Mouse (Mus musculus): ENCODE results near the gene Taok3. TPM values are rescaled to one million over a fixed set of nuclear protein-coding genes. Genes with fewer than 3 reads are reported as not detected.

Taok3 gene
- polyA plus RNA-seq, 1 experiment, result 40.6 TPM

- TF ChIP-seq POLR2A (IDR thresholded peaks at IDR 0.05; ENCODE audit: extremely low read depth, insufficient read depth, low read length), result no peak
- TF ChIP-seq CTCF (IDR thresholded peaks at IDR 0.05; ENCODE audit: extremely low read depth, insufficient read depth, low read length), result no peak
- no peaks in the 10 kb centered on the region; the same call in 1 of the 2 replicates for H3K4me1 ChIP-seq (ENCODE audit: control insufficient read depth, insufficient read depth, low read length)
- no peak overlapping the region for H3K27ac ChIP-seq (ENCODE audit: insufficient read depth, low read length)
- no peak overlapping the region for H3K4me3 ChIP-seq (ENCODE audit: insufficient read depth, low read length)
Measured at GRCm38 (mm10) chr5:117123840-117124239, 3.9 kb downstream of the Taok3 start.

GRCm38 (mm10) chr5:117125482-117126346 lies 5.8 kb downstream of the Taok3 start:
- Histone ChIP-seq H3K4me1 (ENCODE audit: control insufficient read depth, insufficient read depth, low read length) (peaks cover 3% of the 10 kb centered on the region), H3K4me3 (ENCODE audit: insufficient read depth, low read length) (no peak overlapping the region), H3K27ac (ENCODE audit: insufficient read depth, low read length) (no peak overlapping the region)
- TF ChIP-seq POLR2A (IDR thresholded peaks at IDR 0.05; ENCODE audit: extremely low read depth, insufficient read depth, low read length) (no peak), CTCF (IDR thresholded peaks at IDR 0.05; ENCODE audit: extremely low read depth, insufficient read depth, low read length) (no peak)

- Histone ChIP-seq H3K27ac (ENCODE audit: insufficient read depth, low read length) (no peak overlapping the region), H3K4me3 (ENCODE audit: insufficient read depth, low read length) (no peak overlapping the region), H3K4me1 (ENCODE audit: control insufficient read depth, insufficient read depth, low read length) (peaks cover 3% of the 10 kb centered on the region; the same call in 1 of the 2 replicates)
- TF ChIP-seq POLR2A (IDR thresholded peaks at IDR 0.05; ENCODE audit: extremely low read depth, insufficient read depth, low read length) (no peak), CTCF (IDR thresholded peaks at IDR 0.05; ENCODE audit: extremely low read depth, insufficient read depth, low read length) (no peak)
Measured at GRCm38 (mm10) chr5:117127051-117127450, 7.1 kb downstream of the Taok3 start.

- TF ChIP-seq CTCF (IDR thresholded peaks at IDR 0.05; ENCODE audit: extremely low read depth, insufficient read depth, low read length) (no peak), POLR2A (IDR thresholded peaks at IDR 0.05; ENCODE audit: extremely low read depth, insufficient read depth, low read length) (no peak)
- Histone ChIP-seq H3K4me1 (ENCODE audit: control insufficient read depth, insufficient read depth, low read length) (peaks cover 3% of the 10 kb centered on the region; the same call in 1 of the 2 replicates), H3K4me3 (ENCODE audit: insufficient read depth, low read length) (no peak overlapping the region), H3K27ac (ENCODE audit: insufficient read depth, low read length) (no peak overlapping the region)
Measured at GRCm38 (mm10) chr5:117130726-117131125, 10.8 kb downstream of the Taok3 start.

GRCm38 (mm10) chr5:117133446-117134065 lies 13.6 kb downstream of the Taok3 start:
- Histone ChIP-seq H3K4me1 (ENCODE audit: control insufficient read depth, insufficient read depth, low read length) (peaks cover 3% of the 10 kb centered on the region), H3K27ac (ENCODE audit: insufficient read depth, low read length) (no peak overlapping the region), H3K4me3 (ENCODE audit: insufficient read depth, low read length) (no peak overlapping the region)
- TF ChIP-seq POLR2A (IDR thresholded peaks at IDR 0.05; ENCODE audit: extremely low read depth, insufficient read depth, low read length) (no peak), CTCF (IDR thresholded peaks at IDR 0.05; ENCODE audit: extremely low read depth, insufficient read depth, low read length) (no peak)

- peaks cover 3% of the 10 kb centered on the region for H3K4me1 ChIP-seq (ENCODE audit: control insufficient read depth, insufficient read depth, low read length)
- H3K4me3 ChIP-seq (ENCODE audit: insufficient read depth, low read length), result no peak overlapping the region
- TF ChIP-seq POLR2A (IDR thresholded peaks at IDR 0.05; ENCODE audit: extremely low read depth, insufficient read depth, low read length), result no peak
- TF ChIP-seq CTCF (IDR thresholded peaks at IDR 0.05; ENCODE audit: extremely low read depth, insufficient read depth, low read length), result no peak
- H3K27ac ChIP-seq (ENCODE audit: insufficient read depth, low read length), result no peak overlapping the region
Measured at GRCm38 (mm10) chr5:117134066-117134888, 14.3 kb downstream of the Taok3 start.

- Histone ChIP-seq H3K4me1 (ENCODE audit: control insufficient read depth, insufficient read depth, low read length) (peaks cover 3% of the 10 kb centered on the region), H3K27ac (ENCODE audit: insufficient read depth, low read length) (no peak overlapping the region), H3K4me3 (ENCODE audit: insufficient read depth, low read length) (no peak overlapping the region)
- no peak for TF ChIP-seq CTCF (IDR thresholded peaks at IDR 0.05; ENCODE audit: extremely low read depth, insufficient read depth, low read length)
- no peak for TF ChIP-seq POLR2A (IDR thresholded peaks at IDR 0.05; ENCODE audit: extremely low read depth, insufficient read depth, low read length)
Measured at GRCm38 (mm10) chr5:117134889-117135456, 15.0 kb downstream of the Taok3 start.

GRCm38 (mm10) chr5:117135869-117136268 lies 15.9 kb downstream of the Taok3 start:
- no peak for TF ChIP-seq POLR2A (IDR thresholded peaks at IDR 0.05; ENCODE audit: extremely low read depth, insufficient read depth, low read length)
- TF ChIP-seq CTCF (IDR thresholded peaks at IDR 0.05; ENCODE audit: extremely low read depth, insufficient read depth, low read length), result no peak
- H3K27ac ChIP-seq (ENCODE audit: insufficient read depth, low read length), result no peak overlapping the region

GRCm38 (mm10) chr5:117136570-117136969 lies 16.6 kb downstream of the Taok3 start:
- no peak overlapping the region for H3K27ac ChIP-seq (ENCODE audit: insufficient read depth, low read length)
- no peaks in the 10 kb centered on the region; the same call in 1 of the 2 replicates for H3K4me1 ChIP-seq (ENCODE audit: control insufficient read depth, insufficient read depth, low read length)
- no peak for TF ChIP-seq POLR2A (IDR thresholded peaks at IDR 0.05; ENCODE audit: extremely low read depth, insufficient read depth, low read length)
- no peak for TF ChIP-seq CTCF (IDR thresholded peaks at IDR 0.05; ENCODE audit: extremely low read depth, insufficient read depth, low read length)
- H3K4me3 ChIP-seq (ENCODE audit: insufficient read depth, low read length), result no peak overlapping the region

More at GRCm38 (mm10) chr5:117135869-117136268, 15.9 kb downstream of the Taok3 start:
- Histone ChIP-seq H3K4me3 (ENCODE audit: insufficient read depth, low read length) (no peak overlapping the region), H3K4me1 (ENCODE audit: control insufficient read depth, insufficient read depth, low read length) (no peaks in the 10 kb centered on the region; the same call in 1 of the 2 replicates)
